ENCODE assay signal across 9 mouse cellular contexts in the genomic region with DNA sequence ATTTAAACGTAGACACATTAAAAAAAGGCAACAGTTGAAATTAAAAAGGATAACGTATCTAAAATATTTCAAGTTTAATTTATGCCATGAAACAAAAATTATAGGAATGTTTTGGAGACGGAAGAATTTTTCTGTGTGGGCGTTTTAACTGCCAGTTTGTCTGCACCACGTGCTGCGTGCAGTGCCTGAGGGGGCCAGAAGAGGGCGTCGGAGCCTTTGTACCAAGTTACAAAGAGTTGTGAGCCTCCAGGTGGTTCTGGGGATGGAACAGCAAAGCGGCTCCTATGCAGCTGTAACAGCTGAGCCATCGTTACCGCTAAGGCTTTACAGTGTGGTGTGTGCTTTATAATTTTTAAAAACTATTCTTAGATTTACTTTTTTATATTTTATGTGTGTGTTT. TPM values are rescaled to one million over a fixed set of nuclear protein-coding genes. Genes with fewer than 3 reads are reported as not detected.
DNase-seq lines count a peak whose midpoint lies in the region; ATAC-seq and TF ChIP-seq lines count a peak whose summit lies in the region.
"Had no signal": no experiment of that assay in that cellular context is flagged by ENCODE, and none has a peak within 500 bp of the region (broad histone marks: within the 10 kb centered on the region; RNA-seq: fewer than 3 reads in every experiment).

No protein-coding gene starts in this region.

- no peak for TF ChIP-seq POLR2A in olfactory bulb, adult 2 months (IDR thresholded peaks at IDR 0.05; ENCODE audit: insufficient read depth, low read depth, low read length)
- TF ChIP-seq POLR2A in thymus, adult 2 months (IDR thresholded peaks at IDR 0.05; ENCODE audit: control insufficient read depth, extremely low read depth, insufficient read depth, low read length, poor library complexity) = no peak

- H3K27me3 ChIP-seq in embryonic facial prominence, embryonic 14.5 days (replicated peaks; ENCODE audit: control insufficient read depth, insufficient read depth, low read length) = no peaks in the 10 kb centered on the region
- H3K27me3 ChIP-seq in heart, embryonic 15.5 days = no peaks in the 10 kb centered on the region
- no peaks in the 10 kb centered on the region for H3K27me3 ChIP-seq in thymus, adult 2 months (ENCODE audit: control insufficient read depth, insufficient read depth, low read length)

- H3K4me3 ChIP-seq in embryonic facial prominence, embryonic 14.5 days (ENCODE audit: low read depth, low read length) = peak overlapping the region; percentile 95
- H3K4me3 ChIP-seq in heart, embryonic 15.5 days = 0 out of 2 replicates have a peak overlapping the region, but pooled peaks have one; percentile 83
- H3K4me3 ChIP-seq in olfactory bulb, adult 2 months (ENCODE audit: insufficient read depth, low read depth, low read length) = no peak overlapping the region
- no peak overlapping the region for H3K4me3 ChIP-seq in thymus, adult 2 months (ENCODE audit: control insufficient read depth, insufficient read depth, low read length)

- no peak overlapping the region for H3K27ac ChIP-seq in embryonic facial prominence, embryonic 14.5 days (replicated peaks; ENCODE audit: low read depth, low read length)
- no peak overlapping the region for H3K27ac ChIP-seq in heart, embryonic 15.5 days
- H3K27ac ChIP-seq in olfactory bulb, adult 2 months (ENCODE audit: insufficient read depth, low read depth, low read length) = no peak overlapping the region
- H3K27ac ChIP-seq in thymus, adult 2 months (ENCODE audit: control insufficient read depth, insufficient read depth, low read length) = peak overlapping the region; percentile 50; the same call in 1 of the 2 replicates

- TF ChIP-seq CTCF in olfactory bulb, adult 2 months (IDR thresholded peaks at IDR 0.05; ENCODE audit: insufficient read depth, low read depth, low read length) = peak; percentile 78; the same call in 1 of the 2 replicates
- peak; percentile 80; the same call in 1 of the 2 replicates for TF ChIP-seq CTCF in thymus, adult 2 months (IDR thresholded peaks at IDR 0.05; ENCODE audit: borderline replicate concordance, control insufficient read depth, extremely low read depth, insufficient read depth, low read length, poor library complexity)

- ATAC-seq in embryonic facial prominence, embryonic 14.5 days (ENCODE audit: low read depth) = no peak
- ATAC-seq in heart, embryonic 15.5 days (replicated peaks; ENCODE audit: insufficient number of reproducible peaks, insufficient read depth, low FRiP score, low read depth) = no peak

- 40% methylated on average over 11 of the region's 11 CpGs for WGBS in embryonic facial prominence, embryonic 14.5 days
- 41% methylated on average over 11 of the region's 11 CpGs for WGBS in heart, embryonic 15.5 days
- WGBS in olfactory bulb, adult 2 months = 19% methylated on average over 11 of the region's 11 CpGs
- 61% methylated on average over 11 of the region's 11 CpGs for WGBS in thymus, adult 2 months

- peaks cover 23% of the 10 kb centered on the region for H3K4me1 ChIP-seq in embryonic facial prominence, embryonic 14.5 days (ENCODE audit: control insufficient read depth, insufficient read depth, low read length)
- peaks cover 65% of the 10 kb centered on the region for H3K4me1 ChIP-seq in heart, embryonic 15.5 days (replicated peaks)
- peaks cover 31% of the 10 kb centered on the region for H3K4me1 ChIP-seq in olfactory bulb, adult 2 months (ENCODE audit: control insufficient read depth, insufficient read depth, low read length)
- peaks cover 49% of the 10 kb centered on the region for H3K4me1 ChIP-seq in thymus, adult 2 months (replicated peaks; ENCODE audit: control insufficient read depth, insufficient read depth, low read length)

- H3K36me3 ChIP-seq in embryonic facial prominence, embryonic 14.5 days (ENCODE audit: control insufficient read depth, insufficient read depth, low read length) = peaks cover 5% of the 10 kb centered on the region; the same call in 1 of the 2 replicates
- peaks cover 1% of the 10 kb centered on the region; the same call in 1 of the 2 replicates for H3K36me3 ChIP-seq in heart, embryonic 15.5 days
- H3K36me3 ChIP-seq in thymus, adult 2 months (ENCODE audit: control insufficient read depth, insufficient read depth, low read length) = no peaks in the 10 kb centered on the region

- peak overlapping the region; percentile 93 for H3K4me2 ChIP-seq in embryonic facial prominence, embryonic 14.5 days (ENCODE audit: low read depth, low read length)
- H3K4me2 ChIP-seq in heart, embryonic 15.5 days = peak overlapping the region; percentile 77

- peak; percentile 80 to 82 for DNase-seq in B cell, adult 2 months
- DNase-seq in adrenal gland, postnatal 10 days = peak; percentile 88
- DNase-seq in embryonic facial prominence, embryonic 14.5 days (ENCODE audit: low spot score) = peak; percentile 55
- DNase-seq in kidney, postnatal 4 days = peak; percentile 93 to 94
- peak; percentile 57 to 68 for DNase-seq in lung, adult 18-20 months
- DNase-seq in thymus, adult 2 months = peak; percentile 84

- H3K9ac ChIP-seq in embryonic facial prominence, embryonic 14.5 days (ENCODE audit: low read depth, low read length) = 0 out of 2 replicates have a peak overlapping the region, but pooled peaks have one; percentile 91
- H3K9ac ChIP-seq in heart, embryonic 15.5 days = no peak overlapping the region

- no peaks in the 10 kb centered on the region for H3K9me3 ChIP-seq in embryonic facial prominence, embryonic 14.5 days (ENCODE audit: control insufficient read depth, low read length)
- H3K9me3 ChIP-seq in heart, embryonic 15.5 days (replicated peaks) = no peaks in the 10 kb centered on the region

RNA-seq across cellular contexts. Expression of a gene that starts 1.6 kb away (rescaled TPM):
- 10 to 100 TPM; 92.8 to 97.5 TPM for total RNA-seq in adrenal gland, postnatal 10 days (2021)
- polyA plus RNA-seq in embryonic facial prominence, embryonic 14.5 days (2014; fragmentation: Nextera tagmentation; extraction: Ambion mirVana) = 88.0 and 89.6 TPM in 2 replicates
- polyA plus RNA-seq in heart, embryonic 15.5 days (2015; fragmentation: Nextera tagmentation; extraction: Ambion mirVana) = 77.0 and 86.7 TPM in 2 replicates
- polyA plus RNA-seq in olfactory bulb, adult 2 months (2012; ENCODE audit: insufficient read depth, insufficient read length, low replicate concordance, missing spikeins) = not detected in 2 replicates
- polyA plus RNA-seq in thymus, adult 2 months (2012; rRNA removed) = 91.8 and 120 TPM in 2 replicates

RNA-seq across cellular contexts. Expression of a gene that starts 30.1 kb away (rescaled TPM):
- 10 to 100 TPM; 16.3 to 27.8 TPM for total RNA-seq in adrenal gland, postnatal 10 days (2021)
- 61.9 and 69.1 TPM in 2 replicates for polyA plus RNA-seq in embryonic facial prominence, embryonic 14.5 days (2014; fragmentation: Nextera tagmentation; extraction: Ambion mirVana)
- 43.6 and 61.1 TPM in 2 replicates for polyA plus RNA-seq in heart, embryonic 15.5 days (2015; fragmentation: Nextera tagmentation; extraction: Ambion mirVana)
- not detected in 2 replicates for polyA plus RNA-seq in olfactory bulb, adult 2 months (2012; ENCODE audit: insufficient read depth, insufficient read length, low replicate concordance, missing spikeins)
- 63.7 and 65.4 TPM in 2 replicates for polyA plus RNA-seq in thymus, adult 2 months (2012; rRNA removed)

RNA-seq across cellular contexts. Expression of a gene that starts 39.8 kb away (rescaled TPM):
- 10 to 100 TPM; 23.4 to 26.0 TPM for total RNA-seq in adrenal gland, postnatal 10 days (2021)
- 3.9 TPM in 2 replicates for polyA plus RNA-seq in embryonic facial prominence, embryonic 14.5 days (2014; fragmentation: Nextera tagmentation; extraction: Ambion mirVana)
- 6.7 and 8.4 TPM in 2 replicates for polyA plus RNA-seq in heart, embryonic 15.5 days (2015; fragmentation: Nextera tagmentation; extraction: Ambion mirVana)
- polyA plus RNA-seq in olfactory bulb, adult 2 months (2012; ENCODE audit: insufficient read depth, insufficient read length, low replicate concordance, missing spikeins) = not detected in 2 replicates
- polyA plus RNA-seq in thymus, adult 2 months (2012; rRNA removed) = 7.3 and 11.5 TPM in 2 replicates
- polyA plus RNA-seq: erythroblast, embryonic 14.5 days had no signal

RNA-seq across cellular contexts. Expression of a gene that starts 55.1 kb away (rescaled TPM):
- 1 to 10 TPM; 3.6 to 5.1 TPM for total RNA-seq in adrenal gland, postnatal 10 days (2021)
- 0.33 and 0.81 TPM in 2 replicates for polyA plus RNA-seq in embryonic facial prominence, embryonic 14.5 days (2014; fragmentation: Nextera tagmentation; extraction: Ambion mirVana)
- polyA plus RNA-seq in heart, embryonic 15.5 days (2015; fragmentation: Nextera tagmentation; extraction: Ambion mirVana) = 0.08 and 0.14 TPM in 2 replicates
- polyA plus RNA-seq in olfactory bulb, adult 2 months (2012; ENCODE audit: insufficient read depth, insufficient read length, low replicate concordance, missing spikeins) = 57.9 TPM in 1 of 2 replicates, not detected in the other
- polyA plus RNA-seq in thymus, adult 2 months (2012; rRNA removed) = 0.54 and 0.84 TPM in 2 replicates
- polyA plus RNA-seq: erythroblast, embryonic 14.5 days had no signal

Comparison
In these comparisons a context has a peak if more than half of its experiments do, and no peak if none do; other contexts are left out.
1. H3K4me3 ChIP-seq: peak in embryonic facial prominence, embryonic 14.5 days (single experiment) and heart, embryonic 15.5 days (single experiment); none in olfactory bulb, adult 2 months (single experiment) and thymus, adult 2 months (single experiment).
2. RNA of a gene that starts 30.1 kb away (polyA plus RNA-seq): 63.7 to 65.4 TPM in thymus, adult 2 months, 61.9 to 69.1 TPM in embryonic facial prominence, embryonic 14.5 days and 43.6 to 61.1 TPM in heart, embryonic 15.5 days; not detected in olfactory bulb, adult 2 months; every median in the first group is over 10 times any median in the second.
3. Peak in every context shown above with its lines, with median percentiles within 50 percentile points of each other: DNase-seq.